Mouse (Mus musculus) lung, embryonic 16.5 days (tissue): ENCODE data around the gene Asgr2. TPM values are rescaled to one million over a fixed set of nuclear protein-coding genes. Genes with fewer than 3 reads are reported as not detected.

ENCODE experiments used
- ATAC-seq: fragments of 200-750 bp; cut with Nextera tagmentation; 2 replicates; pipeline ENCODE4 v1.8.0; 2017; ENCODE audit warnings: low read depth, mild to moderate bottlenecking, moderate library complexity
- H3K27ac ChIP-seq: fragments of 300-500 bp; sonication (generic); 2 replicates; pipeline ENCODE4 v1.5.1; 2014; ENCODE audit warnings: mild to moderate bottlenecking, control low read depth, low read length
- H3K27me3 ChIP-seq: fragments of 300-500 bp; sonication (generic); 2 replicates; pipeline ENCODE4 v1.6.1; 2014; ENCODE audit warnings: low read depth, low read length, mixed read lengths; ENCODE audit not compliant: control insufficient read depth, insufficient read depth
- H3K36me3 ChIP-seq: fragments of 300-500 bp; sonication (generic); 2 replicates; pipeline ENCODE4 v1.6.1; 2014; ENCODE audit warnings: low read length; ENCODE audit not compliant: control insufficient read depth, insufficient read depth
- H3K4me1 ChIP-seq: fragments of 300-500 bp; sonication (generic); replicated peaks from 2 replicates; pipeline ENCODE4 v1.6.1; 2014; ENCODE audit warnings: low read length, mixed read lengths; ENCODE audit not compliant: control insufficient read depth, insufficient read depth
- H3K4me2 ChIP-seq: fragments of 300-500 bp; sonication (generic); 2 replicates; pipeline ENCODE4 v1.6.1; 2014; ENCODE audit warnings: low read depth, low read length, control low read depth
- H3K4me3 ChIP-seq: fragments of 300-500 bp; sonication (generic); 2 replicates; pipeline ENCODE4 v1.5.1; 2014; ENCODE audit warnings: mild to moderate bottlenecking, low read length, control low read depth
- H3K9ac ChIP-seq: fragments of 300-500 bp; sonication (generic); 2 replicates; pipeline ENCODE4 v1.6.1; 2014; ENCODE audit warnings: low read length, control low read depth
- H3K9me3 ChIP-seq: fragments of 300-500 bp; sonication (generic); 2 replicates; pipeline ENCODE4 v1.6.1; 2016; ENCODE audit warnings: low read length; ENCODE audit not compliant: control insufficient read depth
- WGBS: fragments of 180-500 bp; shearing (Covaris S2); extraction: QIAGEN DNeasy Blood & Tissue Kit; methylation state at CpG from one replicate; pipeline ENCODE4 v1.1.7; 2014; 5-methylcytosine and 5-hydroxymethylcytosine counted together
- polyA plus RNA-seq: library from polyadenylated mRNA; unstranded; fragments of >200 nt; fragmentation: Nextera tagmentation; extraction: Ambion mirVana; gene quantifications from 2 replicates; pipeline ENCODE4 v1.2.1, GENCODE M21; 2015

Gene Asgr2
- polyA plus RNA-seq, 1 experiment from 2014 or later: not detected

DNA sequence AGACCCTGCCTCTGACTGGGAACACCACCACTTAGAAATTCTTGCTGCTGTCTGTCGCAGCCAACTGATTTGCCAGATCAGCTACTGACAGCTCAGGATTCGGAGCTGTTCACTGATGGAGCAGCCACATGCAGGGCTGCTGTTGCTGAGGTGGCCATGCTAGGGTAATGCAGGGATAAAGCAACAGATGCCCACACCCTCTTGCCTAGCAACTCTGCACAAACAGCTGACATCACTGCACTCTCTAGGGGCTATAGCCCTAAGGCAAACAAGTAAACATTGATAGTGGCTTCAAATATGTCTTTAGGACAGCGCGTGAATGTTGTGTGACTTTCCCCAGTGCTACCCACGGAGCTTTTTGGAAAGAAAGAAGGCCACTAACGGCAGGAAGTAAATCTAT is 13.3 kb upstream of the Asgr2 start:
- H3K27me3 ChIP-seq: no peaks in the 10 kb centered on the region
- H3K4me1 ChIP-seq: no peaks in the 10 kb centered on the region
- 39% methylated on average over 6 of the region's 6 CpGs for WGBS
- no peak overlapping the region for H3K4me2 ChIP-seq
- H3K4me3 ChIP-seq: no peak overlapping the region
- ATAC-seq: no peak
- H3K27ac ChIP-seq: no peak overlapping the region
- H3K9ac ChIP-seq: no peak overlapping the region
- no peaks in the 10 kb centered on the region for H3K36me3 ChIP-seq
- no peaks in the 10 kb centered on the region for H3K9me3 ChIP-seq

DNA sequence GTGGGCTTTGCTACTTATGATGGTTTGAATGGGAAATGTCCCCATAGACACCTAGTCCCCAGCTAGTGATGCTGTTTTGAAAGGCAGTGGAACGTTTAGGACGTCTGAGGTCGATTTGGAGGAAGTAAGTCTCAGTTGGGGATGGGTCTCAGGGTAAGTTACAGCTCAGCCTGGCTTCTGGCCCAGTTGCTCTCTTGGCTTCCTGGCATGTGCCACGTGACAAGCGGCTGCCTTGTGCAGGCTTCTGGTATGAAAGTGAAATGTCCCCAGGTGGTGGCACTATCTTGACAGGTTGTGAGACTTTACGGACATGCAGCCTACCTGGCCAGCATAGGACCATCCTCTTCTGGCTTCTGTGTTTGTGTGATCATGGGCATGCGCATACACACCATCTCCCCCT is 12.5 kb upstream of the Asgr2 start:
- WGBS: 53% methylated on average over 7 of the region's 7 CpGs
- ATAC-seq: no peak

DNA sequence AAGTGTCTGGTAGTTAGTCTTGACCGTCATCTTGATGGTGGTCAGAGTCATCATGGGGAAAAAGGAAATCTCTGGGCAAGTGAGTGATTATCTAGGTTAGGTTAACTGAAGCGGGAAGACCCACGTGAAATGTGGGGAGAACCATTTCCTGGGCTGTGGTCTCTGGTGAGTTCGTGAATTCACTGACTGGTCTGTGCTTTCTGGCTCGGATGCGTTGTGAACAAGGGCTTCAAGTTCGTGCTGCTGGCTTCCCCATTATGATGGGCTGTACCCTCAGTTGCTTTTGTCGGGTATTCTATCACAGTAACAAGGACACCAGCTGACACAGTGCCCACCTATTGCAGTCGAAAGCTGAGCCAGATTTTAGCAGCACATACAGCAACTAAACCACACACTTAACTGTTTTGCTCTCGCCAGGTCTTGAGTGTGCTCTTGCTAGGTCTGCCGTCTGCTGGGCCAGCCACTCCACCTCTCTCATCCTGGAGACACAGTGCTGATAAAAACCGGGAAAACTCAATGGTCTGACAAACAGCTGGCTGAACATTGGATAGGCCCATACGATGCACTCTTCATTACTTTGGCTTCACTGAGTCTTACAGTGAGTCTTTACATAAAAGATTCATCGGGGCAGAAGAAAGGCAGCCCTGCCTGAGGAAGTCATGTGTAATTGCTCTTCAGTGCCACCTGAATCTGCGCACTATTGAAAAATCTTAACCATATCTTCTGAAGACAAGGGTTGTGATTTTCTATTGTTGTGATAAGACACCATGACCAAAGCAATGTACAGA is 11.4 kb upstream of the Asgr2 start:
- H3K9me3 ChIP-seq: no peaks in the 10 kb centered on the region
- 71% methylated on average over 15 of the region's 15 CpGs for WGBS
- no peaks in the 10 kb centered on the region for H3K36me3 ChIP-seq
- ATAC-seq: no peak
- H3K4me1 ChIP-seq: no peaks in the 10 kb centered on the region
- H3K9ac ChIP-seq: no peak overlapping the region
- no peak overlapping the region for H3K4me2 ChIP-seq
- no peak overlapping the region for H3K4me3 ChIP-seq
- no peak overlapping the region for H3K27ac ChIP-seq
- H3K27me3 ChIP-seq: no peaks in the 10 kb centered on the region

More for the DNA sequence above, 12.5 kb upstream of the Asgr2 start:
- no peak overlapping the region for H3K9ac ChIP-seq
- no peaks in the 10 kb centered on the region for H3K36me3 ChIP-seq
- no peak overlapping the region for H3K27ac ChIP-seq
- H3K4me2 ChIP-seq: no peak overlapping the region
- H3K27me3 ChIP-seq: no peaks in the 10 kb centered on the region
- no peak overlapping the region for H3K4me3 ChIP-seq
- no peaks in the 10 kb centered on the region for H3K4me1 ChIP-seq
- H3K9me3 ChIP-seq: no peaks in the 10 kb centered on the region

DNA sequence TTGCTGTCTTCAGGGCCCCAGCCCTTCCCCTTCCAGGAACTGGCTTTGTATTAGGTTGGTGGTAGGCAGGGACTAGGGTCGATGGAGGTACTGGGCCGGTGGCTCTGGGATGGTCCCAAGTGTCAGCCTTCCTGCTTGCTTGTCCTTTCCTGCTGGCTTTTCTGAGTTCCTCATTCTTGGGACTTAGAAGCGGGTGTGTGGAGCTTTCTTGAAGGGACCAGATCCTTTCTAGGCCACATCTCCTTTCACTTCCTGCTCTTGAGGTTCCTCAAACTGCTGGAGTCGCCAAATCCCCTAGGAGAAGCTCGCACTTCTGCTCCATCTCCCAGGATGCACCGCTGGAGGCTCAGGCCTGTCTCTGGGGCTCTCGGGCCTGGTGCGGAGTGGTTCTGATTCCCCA is 7.9 kb upstream of the Asgr2 start:
- Histone ChIP-seq H3K4me2 (no peak overlapping the region), H3K9me3 (no peaks in the 10 kb centered on the region), H3K4me1 (no peaks in the 10 kb centered on the region), H3K4me3 (no peak overlapping the region), H3K27ac (no peak overlapping the region), H3K9ac (no peak overlapping the region), H3K36me3 (no peaks in the 10 kb centered on the region), H3K27me3 (no peaks in the 10 kb centered on the region)
- ATAC-seq: no peak
- WGBS: 75% methylated on average over 8 of the region's 8 CpGs

DNA sequence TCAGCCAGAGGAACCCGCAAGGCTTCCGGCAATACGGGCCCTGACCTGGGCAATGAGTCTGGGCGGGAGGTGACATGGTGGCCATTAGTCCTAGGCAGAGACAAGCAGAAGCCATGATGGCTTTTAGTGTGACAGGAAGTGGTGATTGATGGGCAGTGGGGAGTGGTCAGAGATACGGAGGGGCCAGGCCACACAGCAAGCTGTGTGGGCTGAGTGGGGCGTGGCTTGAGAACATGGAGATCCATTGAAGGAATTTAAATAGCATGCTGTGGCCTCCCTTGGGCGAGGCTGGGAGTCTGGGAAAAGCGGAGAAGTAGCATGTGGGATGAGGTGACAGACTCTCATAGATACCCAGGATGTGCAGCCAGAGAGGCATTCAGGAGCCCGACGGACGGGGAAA is 5.0 kb downstream of the Asgr2 start:
- H3K27me3 ChIP-seq: no peaks in the 10 kb centered on the region
- no peaks in the 10 kb centered on the region for H3K4me1 ChIP-seq
- H3K36me3 ChIP-seq: no peaks in the 10 kb centered on the region
- no peaks in the 10 kb centered on the region for H3K9me3 ChIP-seq
- H3K4me3 ChIP-seq: no peak overlapping the region
- no peak overlapping the region for H3K9ac ChIP-seq
- no peak overlapping the region for H3K27ac ChIP-seq
- WGBS: 44% methylated on average over 11 of the region's 11 CpGs
- no peak overlapping the region for H3K4me2 ChIP-seq
- no peak; the same call in 1 of the 2 replicates for ATAC-seq

DNA sequence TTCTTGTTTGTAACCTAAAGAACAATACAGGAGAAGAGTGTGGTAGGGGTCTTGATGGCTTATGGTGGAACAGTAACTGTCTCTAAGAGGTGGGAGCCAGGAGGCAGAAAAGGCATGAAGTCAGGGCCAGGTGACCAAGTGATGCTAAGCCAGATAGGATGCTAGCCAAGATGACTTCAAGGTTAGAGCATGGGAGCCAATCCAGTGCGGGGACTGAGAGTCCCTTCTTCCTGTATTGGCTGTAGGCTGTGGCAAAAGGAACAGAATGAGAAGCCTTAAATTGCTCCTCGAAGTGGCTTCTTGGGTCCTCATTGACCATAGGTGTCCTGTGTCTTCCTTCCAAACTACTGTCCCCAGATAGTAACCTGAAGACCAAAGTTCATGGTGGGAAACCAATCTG is 6.7 kb downstream of the Asgr2 start:
- Histone ChIP-seq H3K9me3 (no peaks in the 10 kb centered on the region), H3K36me3 (no peaks in the 10 kb centered on the region), H3K4me2 (no peak overlapping the region), H3K27ac (no peak overlapping the region), H3K4me1 (no peaks in the 10 kb centered on the region), H3K9ac (no peak overlapping the region), H3K4me3 (no peak overlapping the region), H3K27me3 (no peaks in the 10 kb centered on the region)
- no peak for ATAC-seq
- 72% methylated on average over 2 of the region's 2 CpGs for WGBS

DNA sequence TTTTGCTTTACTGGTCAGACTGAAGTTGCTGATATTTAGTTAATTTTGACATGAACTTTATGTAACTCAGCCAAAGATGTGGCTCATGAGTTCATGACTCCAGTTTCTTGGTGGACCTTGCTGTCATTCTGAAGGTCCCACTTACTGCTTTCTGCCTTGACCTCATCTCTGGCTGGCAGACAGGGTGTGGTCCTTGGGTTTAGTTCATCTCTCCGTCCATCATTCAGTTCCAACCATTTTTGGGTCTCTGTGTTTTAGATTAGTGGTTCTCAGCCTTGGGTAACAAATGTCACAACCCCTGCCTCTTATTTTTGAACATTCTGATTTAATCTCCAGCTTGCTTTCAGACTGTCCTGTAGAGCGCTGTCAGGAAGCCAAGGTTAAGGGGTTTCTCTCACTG is 7.4 kb downstream of the Asgr2 start:
- H3K27me3 ChIP-seq: no peaks in the 10 kb centered on the region
- H3K9me3 ChIP-seq: no peaks in the 10 kb centered on the region
- H3K27ac ChIP-seq: no peak overlapping the region
- H3K9ac ChIP-seq: no peak overlapping the region
- no peaks in the 10 kb centered on the region for H3K4me1 ChIP-seq
- 85% methylated on average over 2 of the region's 2 CpGs for WGBS
- no peak overlapping the region for H3K4me3 ChIP-seq
- no peak for ATAC-seq
- H3K36me3 ChIP-seq: no peaks in the 10 kb centered on the region
- no peak overlapping the region for H3K4me2 ChIP-seq

DNA sequence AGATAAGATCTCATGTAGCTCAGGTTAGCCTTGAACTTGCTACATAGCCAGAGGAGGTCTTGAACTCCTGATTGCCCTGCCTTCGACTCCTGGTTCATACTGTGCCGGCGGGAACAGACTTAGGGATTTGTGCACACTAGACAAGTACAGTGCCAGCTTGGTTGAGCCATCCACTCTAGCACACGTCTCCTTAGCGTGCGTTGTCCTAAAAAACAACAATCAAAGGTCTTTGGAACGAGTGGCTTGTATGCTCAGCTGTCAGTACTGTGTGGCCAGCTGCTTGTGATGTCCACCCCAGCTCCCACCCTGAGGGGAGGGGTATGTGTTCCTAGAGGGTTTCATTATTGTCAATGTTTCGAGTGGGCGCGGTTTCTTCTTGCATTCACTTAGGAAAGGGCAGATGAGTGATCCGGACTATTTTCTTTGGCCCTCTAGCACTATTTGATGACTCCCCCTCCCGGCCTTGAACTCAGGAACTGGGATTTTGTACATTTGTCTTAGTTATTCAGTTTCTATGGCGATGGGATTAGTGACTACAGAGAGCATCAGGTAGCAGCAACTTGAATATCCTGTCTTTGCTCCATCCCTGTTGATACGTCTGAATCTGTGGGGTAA is 11.4 kb downstream of the Asgr2 start:
- no peak overlapping the region for H3K4me2 ChIP-seq
- H3K4me1 ChIP-seq: no peaks in the 10 kb centered on the region
- ATAC-seq: no peak
- WGBS: 64% methylated on average over 14 of the region's 14 CpGs
- H3K36me3 ChIP-seq: no peaks in the 10 kb centered on the region
- H3K4me3 ChIP-seq: no peak overlapping the region
- no peak overlapping the region for H3K9ac ChIP-seq
- H3K9me3 ChIP-seq: no peaks in the 10 kb centered on the region
- no peaks in the 10 kb centered on the region for H3K27me3 ChIP-seq
- H3K27ac ChIP-seq: no peak overlapping the region

DNA sequence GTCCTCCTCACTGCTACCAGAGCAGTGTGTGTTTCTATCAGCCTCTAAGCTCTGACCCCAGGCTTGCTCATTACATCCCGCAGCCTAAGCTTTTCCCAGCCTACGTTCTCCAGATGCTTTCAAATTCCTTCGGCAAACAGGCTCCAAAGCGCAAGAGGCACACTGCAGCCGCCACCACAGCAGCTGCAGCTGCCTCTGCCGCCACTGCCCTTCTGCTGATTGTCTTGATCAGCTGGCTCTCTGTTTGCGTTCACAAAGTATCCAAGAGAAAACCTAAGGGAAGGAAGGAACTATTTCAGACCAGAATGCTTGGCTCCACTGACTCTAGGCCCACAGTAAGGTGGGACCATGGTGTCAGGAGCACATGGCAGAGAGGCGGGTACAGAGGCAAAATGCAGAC is 14.6 kb downstream of the Asgr2 start:
- H3K9me3 ChIP-seq: no peaks in the 10 kb centered on the region
- WGBS: 36% methylated on average over 8 of the region's 8 CpGs
- no peak for ATAC-seq

More for the DNA sequence above, 14.6 kb downstream of the Asgr2 start:
- no peak overlapping the region for H3K27ac ChIP-seq
- H3K36me3 ChIP-seq: no peaks in the 10 kb centered on the region
- H3K4me3 ChIP-seq: no peak overlapping the region
- no peaks in the 10 kb centered on the region for H3K27me3 ChIP-seq
- H3K9ac ChIP-seq: no peak overlapping the region
- H3K4me2 ChIP-seq: no peak overlapping the region
- no peaks in the 10 kb centered on the region for H3K4me1 ChIP-seq
